24 mouse cellular contexts compared by ENCODE assay signal in the genomic region with DNA sequence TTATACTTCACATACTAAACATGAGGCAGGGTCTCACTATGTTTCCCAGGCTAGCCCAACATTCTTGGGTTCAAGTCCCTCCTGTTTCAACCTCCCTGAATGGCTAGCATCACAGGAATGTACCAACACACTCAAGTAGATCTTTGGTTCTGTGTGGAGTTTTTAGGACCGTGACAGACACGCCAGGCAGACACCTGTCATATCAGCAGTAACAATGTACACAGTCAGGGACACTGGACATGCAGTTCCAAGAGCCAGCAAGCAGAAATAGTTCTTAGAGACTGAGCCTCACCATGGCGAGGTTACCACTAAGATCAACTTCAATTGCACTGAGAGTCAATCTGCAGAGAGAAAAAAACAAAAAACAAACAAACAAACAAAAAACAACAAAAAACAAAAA.
"Had no signal": no experiment of that assay in that cellular context is flagged by ENCODE, and none has a peak within 500 bp of the region (broad histone marks: within the 10 kb centered on the region; RNA-seq: fewer than 3 reads in every experiment).

No protein-coding gene starts in this region.

- H3K4me2 ChIP-seq: heart, embryonic 13.5 days; hindbrain, embryonic 13.5 days; hindbrain, embryonic 15.5 days; kidney, embryonic 15.5 days; limb, embryonic 13.5 days; limb, embryonic 15.5 days; liver, embryonic 12.5 days had no signal

- DNase-seq: forebrain, postnatal 0 days; gastrocnemius, postnatal 14 days; gastrocnemius, postnatal 36 days; heart, postnatal 10 days; heart, postnatal 36 days; kidney, adult 11 months; kidney, adult 2 months; kidney, adult 9 months; kidney, postnatal 14 days; kidney, postnatal 36 days; layer of hippocampus, adult 9-11 months; layer of hippocampus, postnatal 36 days; left cerebral cortex, postnatal 4 days had no signal

- H3K36me3 ChIP-seq: hindbrain, embryonic 13.5 days; hindbrain, embryonic 15.5 days had no signal

- ATAC-seq: forebrain, postnatal 0 days; hindbrain, postnatal 0 days; intestine, embryonic 16.5 days; liver, embryonic 12.5 days had no signal

- H3K9me3 ChIP-seq: heart, embryonic 13.5 days; hindbrain, embryonic 13.5 days; hindbrain, embryonic 15.5 days; kidney, embryonic 15.5 days; limb, embryonic 13.5 days; limb, embryonic 15.5 days; liver, embryonic 12.5 days had no signal

- H3K27me3 ChIP-seq: heart, embryonic 13.5 days; kidney, embryonic 15.5 days; limb, embryonic 15.5 days; liver, embryonic 12.5 days had no signal

- H3K9ac ChIP-seq: forebrain, postnatal 0 days; hindbrain, embryonic 13.5 days; hindbrain, embryonic 15.5 days; kidney, embryonic 15.5 days; limb, embryonic 13.5 days; limb, embryonic 15.5 days; liver, embryonic 12.5 days; liver, embryonic 14.5 days had no signal

- H3K27ac ChIP-seq: heart, embryonic 13.5 days; hindbrain, embryonic 13.5 days; hindbrain, embryonic 15.5 days; hindbrain, postnatal 0 days; kidney, embryonic 15.5 days; kidney, postnatal 0 days; limb, embryonic 13.5 days; limb, embryonic 15.5 days; liver, embryonic 12.5 days; liver, embryonic 14.5 days had no signal

- H3K4me3 ChIP-seq: heart, embryonic 13.5 days; hindbrain, embryonic 13.5 days; hindbrain, embryonic 15.5 days; kidney, embryonic 15.5 days; limb, embryonic 13.5 days; limb, embryonic 15.5 days; liver, embryonic 12.5 days had no signal
